Mouse (Mus musculus) c-Kit-positive CD71-positive TER-119-positive erythroid progenitor cells, embryonic 14.5 days (primary cell): ENCODE results near the gene Rpl9-ps6.
"Not testable (repeated sequence)": the region's sequence is repeated elsewhere in the genome, so short reads cannot be mapped to it uniquely, and the experiment has no call there.

ENCODE experiments used
- DNase-seq: peaks from one replicate; pipeline ENCODE4 v3.0.0-alpha.2; 2013; ENCODE audit warnings: low spot score

Rpl9-ps6 gene

GRCm38 (mm10) chr19:32481511-32481910, 15.1 kb upstream of the Rpl9-ps6 start:
- DNase-seq: no peak

DNA sequence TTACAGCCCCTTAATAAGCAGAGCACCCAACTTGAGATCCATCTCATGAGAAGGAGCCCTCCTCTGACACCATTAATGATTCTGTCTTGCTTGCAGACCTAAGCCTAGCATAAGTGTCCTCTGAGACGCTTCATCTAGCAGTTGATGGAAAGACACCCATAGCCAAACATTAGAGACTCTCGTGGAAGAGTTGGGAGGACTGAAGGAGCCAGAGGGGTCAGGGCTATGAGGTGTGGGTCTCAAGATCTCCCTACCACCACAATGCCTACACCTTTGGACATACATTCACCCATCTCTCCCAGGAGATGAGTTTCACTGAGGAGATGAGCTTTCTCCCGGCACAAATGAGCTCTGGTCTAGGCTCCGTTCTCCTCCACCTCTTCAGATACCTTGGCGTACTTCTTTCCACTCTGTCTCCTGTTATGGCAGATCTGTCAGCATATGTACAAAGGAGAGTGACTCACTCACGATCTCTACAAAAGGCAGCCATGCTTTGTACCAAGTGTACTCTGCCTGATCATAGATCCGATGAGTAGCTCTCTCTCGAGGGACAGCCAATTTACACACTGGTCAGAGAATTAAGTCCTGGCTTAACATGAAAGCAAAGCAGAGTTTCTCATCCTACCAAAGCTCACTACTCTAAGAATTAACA, 14.5 kb upstream of the Rpl9-ps6 start:
- no peak for DNase-seq

DNA sequence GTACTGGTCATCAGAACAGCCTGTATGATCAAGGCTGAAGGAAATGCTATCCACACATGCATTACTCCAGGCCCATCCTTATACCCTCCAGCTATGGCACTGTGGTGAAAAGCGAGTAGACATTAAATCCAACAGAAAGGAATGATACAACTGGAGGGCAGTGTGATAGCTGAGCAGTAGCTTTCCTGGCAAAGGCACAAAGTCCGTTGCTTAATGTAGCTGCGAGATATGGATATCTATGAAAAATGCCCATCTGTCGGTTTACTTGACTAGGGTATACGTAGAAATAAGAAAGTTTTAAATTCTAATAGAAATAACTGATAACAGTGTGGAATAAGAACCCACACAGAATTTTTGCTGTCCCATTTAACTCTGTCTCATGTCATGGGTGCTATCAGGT, 13.9 kb upstream of the Rpl9-ps6 start:
- DNase-seq: peak; percentile 53

GRCm38 (mm10) chr19:32476712-32477052, 10.3 kb upstream of the Rpl9-ps6 start:
- peak; percentile 60 for DNase-seq

GRCm38 (mm10) chr19:32476016-32476711, 9.8 kb upstream of the Rpl9-ps6 start:
- peak; percentile 81 for DNase-seq

- DNase-seq: no peak
These were observed 4.3 kb upstream of the Rpl9-ps6 start for GRCm38 (mm10) chr19:32470570-32471263.

- DNase-seq: peak; percentile 87
These were observed 3.7 kb upstream of the Rpl9-ps6 start for GRCm38 (mm10) chr19:32470059-32470497.

DNA sequence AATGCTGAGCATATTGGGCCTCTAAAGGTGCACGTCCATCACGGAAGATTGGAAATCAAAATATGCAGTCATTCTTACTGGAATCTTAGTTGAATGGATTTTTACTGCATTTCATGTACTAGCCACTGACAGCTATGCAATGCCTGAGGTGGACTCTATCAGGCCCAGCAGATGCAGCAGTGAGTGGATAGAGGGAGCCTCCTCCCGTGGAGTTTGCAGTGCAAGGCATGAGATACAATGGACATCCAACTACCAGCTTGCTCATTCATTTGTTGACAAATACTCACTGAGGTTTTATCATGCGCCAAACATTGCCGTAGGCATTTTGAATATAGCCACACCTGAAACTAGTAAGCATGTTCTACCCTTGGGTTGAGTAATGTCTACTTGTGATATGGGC, 947 bp upstream of the Rpl9-ps6 start:
- DNase-seq: no peak

DNA sequence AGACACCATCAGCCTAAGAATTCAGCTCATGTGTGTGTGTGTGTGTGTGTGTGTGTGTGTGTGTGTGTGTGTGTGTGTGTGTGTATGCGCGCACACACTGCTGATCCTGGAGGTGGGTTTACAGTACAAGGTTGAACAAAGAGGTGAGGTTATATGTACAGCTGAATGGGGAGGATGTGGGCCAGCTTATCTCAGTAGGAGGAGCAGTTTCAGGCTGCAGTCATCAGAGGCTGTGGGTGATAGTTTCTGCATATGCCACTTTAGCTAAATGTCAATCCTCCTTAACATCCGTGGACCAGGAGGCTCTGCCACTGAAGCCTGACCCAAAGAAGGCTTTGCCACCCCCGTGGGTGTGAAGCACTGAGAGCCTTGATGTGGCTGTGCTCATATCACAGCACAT, 1.1 kb downstream of the Rpl9-ps6 start:
- DNase-seq: no peak

GRCm38 (mm10) chr19:32463037-32463436, 3.3 kb downstream of the Rpl9-ps6 start:
- no peak for DNase-seq

DNA sequence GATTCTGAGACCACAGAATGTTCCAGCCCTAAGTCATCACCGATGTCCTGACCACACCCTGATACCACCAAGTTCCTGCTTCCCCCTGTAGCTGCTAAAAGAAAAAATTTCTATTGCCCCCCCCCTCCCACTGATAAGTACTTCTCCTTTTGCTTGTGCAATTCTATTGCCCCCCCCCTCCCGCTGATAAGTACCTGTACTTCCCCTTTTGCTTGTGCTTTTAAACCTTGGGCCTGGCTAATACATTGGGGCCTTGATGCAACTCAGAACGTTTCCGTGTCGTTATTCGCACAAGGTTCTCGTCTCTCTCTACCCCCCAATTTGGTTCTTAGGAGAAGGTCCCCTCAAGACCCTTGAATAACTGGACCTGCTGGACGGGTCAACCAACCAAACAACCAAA, 8.7 kb downstream of the Rpl9-ps6 start:
- not testable (repeated sequence) for DNase-seq

DNA sequence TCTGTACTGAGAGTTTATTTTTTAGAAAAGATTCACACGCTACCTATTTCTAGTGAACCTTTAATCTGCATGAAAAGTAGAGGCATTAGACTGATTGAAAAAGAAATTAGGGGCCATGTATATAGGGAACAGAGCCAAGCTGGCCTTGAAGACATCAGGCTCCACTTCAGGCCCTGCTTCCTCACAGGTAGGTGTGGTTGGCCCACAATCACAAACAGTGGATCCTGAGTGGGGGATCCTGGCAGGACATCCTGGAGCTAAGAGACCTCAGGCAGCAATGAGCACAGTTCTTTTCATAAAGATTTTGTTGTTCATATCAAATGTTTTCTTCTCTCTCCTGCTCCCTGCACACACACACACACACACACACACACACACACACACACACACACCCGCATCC, 9.6 kb downstream of the Rpl9-ps6 start:
- no peak for DNase-seq

DNA sequence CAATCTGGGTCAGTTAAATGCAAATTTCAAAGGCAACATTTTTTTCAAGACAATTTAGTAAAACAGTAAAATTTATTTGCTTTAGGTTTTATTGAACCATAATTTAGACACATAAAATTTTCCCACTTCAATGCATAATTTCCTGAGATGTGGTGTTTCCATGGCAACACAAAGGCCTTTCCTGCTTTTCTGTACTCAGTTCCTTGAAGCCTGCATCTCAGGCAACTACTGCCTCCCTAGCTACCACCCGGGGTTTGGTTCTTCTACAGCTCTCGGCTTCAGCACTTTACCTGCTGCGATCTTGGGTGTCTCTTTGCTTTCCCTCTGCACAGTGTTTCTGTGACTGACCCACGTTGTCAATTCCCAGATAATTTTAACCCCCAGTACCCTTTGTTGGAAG, 14.1 kb downstream of the Rpl9-ps6 start:
- no peak for DNase-seq

- no peak for DNase-seq
These were observed 17.4 kb downstream of the Rpl9-ps6 start for GRCm38 (mm10) chr19:32448931-32449330.

GRCm38 (mm10) chr19:32441568-32441967, 24.8 kb downstream of the Rpl9-ps6 start:
- no peak for DNase-seq

- DNase-seq: no peak
These were observed 27.0 kb downstream of the Rpl9-ps6 start for GRCm38 (mm10) chr19:32439356-32439755.

GRCm38 (mm10) chr19:32425856-32426255, 40.5 kb downstream of the Rpl9-ps6 start:
- no peak for DNase-seq

DNA sequence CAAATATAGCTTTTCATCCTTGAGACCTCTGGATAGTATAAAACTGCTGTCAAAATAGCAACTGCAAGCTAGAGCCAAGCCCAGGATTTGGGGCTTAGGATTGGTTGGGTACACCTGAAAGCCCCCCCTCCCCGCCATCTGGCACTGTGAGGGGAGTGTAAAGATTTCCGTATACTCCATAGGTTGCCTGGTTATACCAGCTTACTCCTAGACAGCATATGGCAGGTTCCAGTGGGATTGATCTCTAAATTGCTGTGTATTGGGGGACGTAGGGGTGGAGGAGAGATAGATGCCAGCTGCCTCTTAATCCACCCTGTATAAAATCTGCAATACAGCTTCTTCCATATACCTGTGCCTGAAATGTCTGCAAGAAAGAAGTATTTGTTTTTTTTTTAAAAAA, 41.7 kb downstream of the Rpl9-ps6 start:
- no peak for DNase-seq

- no peak for DNase-seq
These were observed 47.3 kb downstream of the Rpl9-ps6 start for GRCm38 (mm10) chr19:32419069-32419468.

DNA sequence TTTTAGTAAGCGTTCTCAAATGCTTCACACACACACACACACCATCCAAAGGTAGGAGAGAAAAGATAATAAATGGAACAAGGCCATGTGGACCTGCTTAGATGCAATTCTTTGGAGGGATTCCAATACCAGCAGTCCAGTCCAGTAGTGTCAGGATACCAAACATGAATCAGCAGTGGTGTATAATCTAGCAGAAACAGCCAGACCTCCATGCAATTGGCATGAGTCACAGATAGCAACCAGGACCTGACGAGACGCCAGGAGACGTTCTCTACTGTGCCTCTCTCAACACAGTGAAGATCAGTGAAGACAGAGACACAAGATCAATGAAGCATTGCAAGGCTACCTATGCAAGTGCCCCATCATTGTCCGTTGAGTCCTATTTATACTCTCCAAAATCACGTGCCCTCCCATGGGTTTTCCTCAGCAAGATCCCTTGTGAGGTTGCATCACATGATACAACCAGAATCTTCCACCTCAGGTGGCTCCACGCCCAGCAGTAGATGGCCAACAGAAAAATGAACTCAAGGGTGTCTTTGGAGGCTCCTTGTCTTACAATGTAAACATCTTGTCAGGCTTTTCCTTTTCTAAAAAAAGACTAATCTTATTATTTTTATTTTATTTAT, 49.6 kb downstream of the Rpl9-ps6 start:
- DNase-seq: no peak
